Mouse (Mus musculus): ENCODE measurements at regions not wholly inside any gene's neighbourhood (a gene's known extent, or its start where the extent isn't known, plus 50 kb on each side); places are given as distances from the start of the nearest gene placed in this dataset.
"Not testable (repeated sequence)": the region's sequence is repeated elsewhere in the genome, so short reads cannot be mapped to it uniquely, and the experiment has no call there.

DNA sequence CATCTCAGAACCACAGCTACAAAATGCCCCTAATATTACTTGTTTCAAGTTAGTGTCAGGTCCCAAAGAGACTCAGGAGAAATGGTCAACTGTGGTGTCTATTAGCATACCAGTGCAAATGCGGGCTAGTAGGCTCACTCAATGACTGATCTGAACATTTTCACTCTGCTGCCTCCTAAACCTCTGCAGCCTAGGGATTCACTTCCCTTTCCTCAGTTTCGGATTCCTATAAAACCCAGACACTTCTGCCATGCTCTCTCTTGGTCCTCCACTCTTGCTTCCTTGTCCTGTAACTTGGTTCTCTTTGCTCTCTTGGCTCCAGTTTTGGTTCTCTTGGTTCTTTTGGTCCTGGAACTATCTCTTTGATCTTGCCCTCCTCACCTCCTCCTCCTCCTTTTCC is 206.3 kb upstream of the Spef2 start:
- no peak for DNase-seq (ENCODE audit: low spot score)

DNA sequence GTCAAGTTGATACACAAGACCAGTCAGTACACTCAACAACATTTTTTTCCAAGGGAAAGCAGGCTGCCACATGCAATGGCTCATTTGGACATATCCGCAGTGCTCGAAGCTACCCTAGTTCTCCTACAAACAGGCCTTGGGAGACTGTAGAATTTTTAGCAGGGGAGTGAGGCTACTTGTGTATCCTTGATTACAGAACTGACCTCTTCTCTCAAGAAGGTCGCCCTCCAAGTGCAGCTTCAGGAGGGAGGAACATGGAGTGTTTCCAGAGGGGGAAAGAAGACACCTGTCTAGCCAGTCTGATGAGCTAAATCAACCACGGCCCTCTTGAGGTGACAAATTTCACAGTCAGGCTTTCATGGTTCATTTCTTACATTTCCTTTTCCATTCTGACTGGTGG is 202.0 kb upstream of the Prlr start:
- no peak for DNase-seq (ENCODE audit: low spot score)

DNA sequence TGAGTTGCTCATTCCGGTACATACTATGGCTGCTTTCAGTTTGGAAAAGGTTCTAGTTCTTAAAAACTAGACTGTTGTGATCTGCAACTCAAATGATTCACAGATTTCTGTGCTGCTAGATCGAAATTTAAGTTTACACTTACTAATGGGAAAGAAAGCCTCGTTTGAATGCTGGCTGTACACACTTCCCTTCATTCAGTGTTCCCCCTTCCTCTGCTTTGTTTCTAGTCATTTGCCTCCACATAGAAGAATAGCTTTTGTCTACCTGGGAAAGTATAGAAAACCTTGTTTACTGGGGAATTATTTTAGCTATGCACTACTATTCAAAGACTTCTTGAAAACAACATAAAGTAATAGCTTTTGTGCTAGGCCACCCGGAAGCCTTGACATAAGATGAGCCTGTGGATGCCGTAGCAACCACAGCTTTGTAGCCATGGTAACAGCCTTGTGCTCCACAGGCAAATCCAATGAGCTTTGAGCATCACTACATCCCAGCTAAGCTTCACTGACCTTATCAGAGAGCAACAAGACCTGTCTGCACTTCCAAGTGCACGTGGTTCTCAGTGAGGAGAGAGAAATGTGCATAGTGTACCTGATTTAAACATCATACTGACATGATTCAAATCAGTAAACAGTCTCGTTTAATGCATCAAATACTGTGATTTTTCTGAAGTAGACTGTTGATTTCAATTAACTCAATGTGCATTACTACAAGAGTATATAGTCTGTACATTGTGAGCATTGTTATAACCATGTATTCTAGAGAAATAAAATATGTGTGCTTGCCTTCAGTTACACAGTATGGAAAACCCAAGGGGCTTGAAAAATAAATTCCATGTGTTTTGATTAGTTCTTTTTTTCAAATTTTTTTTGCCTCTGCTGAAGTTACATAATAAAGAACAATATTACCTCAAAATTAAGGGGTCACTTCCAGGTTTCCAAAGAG is 165.5 kb upstream of the Prlr start:
- DNase-seq (ENCODE audit: low spot score): peak; percentile 64

DNA sequence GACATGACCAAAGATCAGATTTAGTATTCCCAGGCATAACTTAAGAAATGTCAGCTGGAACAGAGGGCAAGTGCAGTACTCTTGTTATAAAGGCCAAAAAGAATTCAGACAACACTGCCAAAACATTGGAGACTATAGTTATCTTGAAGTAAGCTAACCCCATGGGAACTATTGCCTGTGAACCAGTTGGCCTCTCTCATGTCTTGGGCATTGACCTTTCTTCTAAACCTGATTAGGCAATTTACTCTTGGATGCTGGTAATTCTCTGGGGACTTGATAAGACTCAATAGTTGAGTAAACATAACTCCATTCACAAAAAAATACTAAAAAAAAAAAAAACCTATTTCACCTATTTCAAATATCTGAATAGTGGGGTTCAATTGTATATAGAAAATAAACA is 159.8 kb upstream of the Prlr start:
- no peak for DNase-seq (ENCODE audit: low spot score)

DNA sequence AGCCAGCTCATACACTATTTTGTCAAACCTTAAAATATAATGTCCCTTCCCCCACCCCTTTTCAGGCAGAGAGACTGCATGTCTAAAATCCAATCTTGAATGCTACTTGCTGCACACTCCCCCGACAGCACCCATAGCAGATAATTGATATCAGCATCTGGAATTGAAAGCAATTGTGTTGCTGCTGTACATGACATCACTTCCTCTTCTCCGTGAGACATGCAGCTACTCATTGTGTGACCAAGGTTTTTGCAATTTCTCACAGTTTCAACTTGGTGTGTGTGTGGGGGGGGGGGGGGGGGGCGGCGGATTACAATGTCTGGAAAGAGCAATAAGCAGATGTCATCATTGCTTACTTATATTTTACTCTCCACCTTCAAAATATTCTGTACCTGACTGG is 147.1 kb upstream of the Prlr start:
- no peak for DNase-seq (ENCODE audit: low spot score)

DNA sequence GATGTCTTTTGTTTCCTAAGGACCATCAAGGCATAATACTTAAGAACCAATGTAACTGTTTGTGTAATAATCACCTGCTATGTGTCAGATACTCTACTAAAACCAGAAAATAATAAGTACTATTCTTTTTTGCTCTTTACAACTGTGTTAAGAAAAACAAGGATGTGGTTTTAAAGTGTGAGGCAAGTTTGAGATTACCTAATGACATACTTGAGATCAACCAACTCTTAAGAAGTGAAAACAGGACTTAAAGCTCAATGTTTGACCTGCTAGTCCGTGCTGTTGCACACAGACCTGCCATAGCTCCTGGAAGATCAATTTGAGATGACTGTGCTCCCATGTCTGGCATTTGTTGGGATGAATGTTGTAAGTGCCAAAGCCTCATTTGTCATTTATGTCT is 141.5 kb upstream of the Prlr start:
- no peak for DNase-seq (ENCODE audit: low spot score)

DNA sequence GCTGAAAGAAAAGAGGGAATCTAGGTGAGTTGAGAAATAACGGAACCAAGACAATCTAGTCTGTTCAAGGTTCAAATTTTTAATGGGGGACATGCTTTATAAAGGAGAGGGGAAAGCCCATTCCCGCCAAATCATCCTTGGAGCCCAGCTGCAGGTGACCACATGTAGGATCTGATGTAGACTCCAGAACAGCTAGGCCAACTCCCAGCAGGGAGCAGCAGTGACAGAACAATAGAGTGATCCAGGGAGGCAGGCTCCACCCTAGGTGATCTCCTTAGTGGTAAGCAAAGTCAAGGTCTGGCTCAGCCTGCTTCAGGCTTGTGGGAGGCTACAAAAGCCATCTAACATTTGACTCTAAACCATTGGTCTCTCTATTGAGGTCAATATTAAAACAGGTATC is 140.5 kb upstream of the Prlr start:
- not testable (repeated sequence) for DNase-seq (ENCODE audit: low spot score)

DNA sequence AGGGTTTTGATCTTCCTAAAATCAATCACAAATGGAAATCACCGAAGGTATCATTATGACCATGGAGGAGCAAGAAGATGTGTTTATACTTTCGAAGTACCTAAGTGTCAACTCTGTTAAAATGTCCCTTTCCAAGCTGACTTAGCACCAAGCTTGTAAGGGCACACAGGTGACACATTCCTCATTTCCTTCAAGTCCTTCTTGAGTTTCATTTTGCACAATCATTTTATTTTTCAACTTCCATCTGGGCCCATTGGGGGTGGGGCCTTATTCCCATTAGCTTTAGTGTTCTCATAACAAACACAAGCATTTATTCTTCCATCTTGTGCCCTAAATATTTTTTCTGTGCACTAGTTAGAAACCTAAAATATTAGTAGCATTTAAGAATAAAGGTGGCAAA is 103.5 kb upstream of the Prlr start:
- no peak for DNase-seq (ENCODE audit: low spot score)

DNA sequence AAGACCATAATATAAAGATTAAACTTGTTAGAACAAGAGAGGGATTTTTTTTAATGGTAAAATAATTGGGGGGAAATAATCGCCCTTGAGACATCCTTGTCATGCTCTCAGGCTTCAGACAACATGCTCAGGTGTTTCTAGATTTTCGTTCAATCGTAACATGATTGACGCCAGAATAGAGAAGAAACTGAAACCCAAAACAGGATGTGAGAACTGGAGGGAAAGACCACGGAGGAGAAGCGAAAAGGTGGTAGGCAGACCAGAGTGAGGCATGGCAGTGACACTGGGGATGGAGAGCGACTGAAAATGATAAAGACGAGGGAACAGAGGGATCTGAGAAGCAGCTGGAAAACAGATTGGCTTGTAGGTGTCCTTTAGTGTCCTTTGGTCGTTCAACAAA is 102.1 kb upstream of the Prlr start:
- DNase-seq (ENCODE audit: low spot score): no peak

DNA sequence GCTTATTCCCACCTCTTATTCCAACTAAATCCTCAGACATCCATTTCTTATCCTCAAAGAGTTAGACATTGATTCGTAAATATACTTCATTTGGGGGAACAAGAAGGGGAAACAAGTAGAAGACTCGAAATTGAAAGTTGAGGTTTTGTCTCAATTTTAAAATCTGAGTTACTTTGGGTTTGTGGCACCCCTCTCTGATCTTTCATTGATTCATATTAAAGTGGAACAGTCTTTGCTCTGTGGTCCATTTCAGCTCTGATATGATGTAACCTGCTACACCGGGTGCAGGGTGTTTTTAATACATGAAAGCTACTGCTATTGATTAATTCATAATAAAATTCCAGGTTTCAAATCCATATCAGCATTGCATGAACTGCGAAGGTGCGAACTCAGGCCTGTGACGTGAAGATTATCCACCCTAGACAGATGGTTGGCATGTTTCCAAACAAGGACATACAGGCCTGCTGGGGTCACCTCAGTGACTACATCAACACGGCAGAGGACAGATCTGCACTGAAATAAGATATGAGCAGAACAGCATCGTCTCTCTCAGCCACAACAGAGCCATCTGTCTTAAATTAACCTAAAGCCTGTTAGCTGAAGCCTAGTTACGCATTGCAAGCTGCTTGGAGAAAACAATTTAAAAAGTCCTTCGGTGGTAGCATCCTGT is 101.5 kb upstream of the Prlr start:
- peak; percentile 37 for DNase-seq (ENCODE audit: low spot score)

DNA sequence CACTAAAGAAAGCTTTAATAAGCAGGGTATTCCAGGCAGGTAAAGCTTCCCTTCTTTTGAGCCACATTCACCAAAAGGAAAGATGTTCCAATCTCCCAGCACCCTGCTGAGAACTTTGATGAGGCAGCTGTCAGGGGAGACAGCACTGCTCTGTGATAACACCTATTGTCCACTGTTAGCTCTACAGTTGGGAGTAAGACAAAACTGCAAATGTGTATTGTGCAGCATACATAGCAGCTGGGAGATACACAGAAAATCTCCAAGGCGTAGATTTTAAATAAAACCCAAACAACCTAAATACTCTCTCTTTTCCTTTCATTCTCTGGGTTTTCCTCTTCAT is 101.0 kb upstream of the Prlr start:
- DNase-seq (ENCODE audit: low spot score): no peak

DNA sequence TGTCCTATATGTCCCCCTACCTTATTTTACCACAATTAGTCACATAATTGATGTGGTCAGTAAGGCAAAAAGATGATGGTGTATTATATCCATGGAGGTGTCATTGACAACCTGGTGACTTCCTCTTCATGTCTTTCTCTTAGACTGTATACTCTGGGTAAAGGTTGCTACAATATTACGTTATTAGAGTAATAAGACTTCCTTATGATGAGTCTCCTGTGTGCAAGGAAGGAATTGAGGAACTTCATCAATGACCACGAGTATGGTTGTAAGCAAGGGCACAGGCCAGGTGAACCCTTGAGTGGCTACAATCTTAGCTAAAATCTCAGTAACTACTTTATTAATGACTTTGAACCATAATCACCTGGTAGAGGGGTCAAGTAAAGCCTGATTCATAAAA is 98.6 kb upstream of the Prlr start:
- DNase-seq (ENCODE audit: low spot score): no peak

DNA sequence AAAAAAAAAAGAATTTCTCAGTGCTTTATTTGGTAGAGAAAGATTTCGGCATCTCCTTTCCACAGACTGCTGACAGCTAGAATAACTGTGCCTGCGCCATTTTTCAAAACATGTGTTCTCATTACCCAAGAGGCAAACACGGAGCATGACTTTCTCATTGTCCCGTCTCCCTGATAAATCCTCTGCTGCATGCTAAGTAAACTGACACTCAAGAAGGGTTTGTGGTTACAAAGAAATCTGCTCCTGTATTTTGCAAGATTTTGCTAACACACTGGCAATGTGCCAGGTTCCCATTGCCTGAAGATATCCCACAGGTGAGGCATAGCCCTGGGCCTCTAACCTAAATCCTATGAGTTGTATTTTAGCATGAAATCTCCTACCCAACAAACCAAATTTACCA is 97.5 kb upstream of the Prlr start:
- DNase-seq (ENCODE audit: low spot score): no peak

DNA sequence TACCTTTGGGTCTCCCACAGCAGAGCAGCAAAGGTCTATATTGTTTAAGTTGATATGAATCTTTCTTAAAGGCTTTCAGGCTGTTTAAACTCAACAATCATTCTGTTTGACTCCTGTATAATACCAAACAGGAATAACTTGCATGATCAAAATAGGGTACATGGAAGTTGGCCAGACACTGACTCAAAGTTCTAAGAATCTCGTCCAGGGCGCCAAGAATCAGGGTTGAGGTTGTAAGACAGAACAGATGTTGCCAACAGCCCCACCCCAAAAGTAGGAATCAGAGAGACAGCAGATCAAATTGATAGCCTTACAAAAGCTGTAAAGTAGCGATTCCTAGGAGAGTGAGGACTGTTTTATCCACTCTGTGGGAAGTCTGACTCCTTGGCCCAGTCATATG is 88.3 kb upstream of the Prlr start:
- DNase-seq (ENCODE audit: low spot score): no peak

DNA sequence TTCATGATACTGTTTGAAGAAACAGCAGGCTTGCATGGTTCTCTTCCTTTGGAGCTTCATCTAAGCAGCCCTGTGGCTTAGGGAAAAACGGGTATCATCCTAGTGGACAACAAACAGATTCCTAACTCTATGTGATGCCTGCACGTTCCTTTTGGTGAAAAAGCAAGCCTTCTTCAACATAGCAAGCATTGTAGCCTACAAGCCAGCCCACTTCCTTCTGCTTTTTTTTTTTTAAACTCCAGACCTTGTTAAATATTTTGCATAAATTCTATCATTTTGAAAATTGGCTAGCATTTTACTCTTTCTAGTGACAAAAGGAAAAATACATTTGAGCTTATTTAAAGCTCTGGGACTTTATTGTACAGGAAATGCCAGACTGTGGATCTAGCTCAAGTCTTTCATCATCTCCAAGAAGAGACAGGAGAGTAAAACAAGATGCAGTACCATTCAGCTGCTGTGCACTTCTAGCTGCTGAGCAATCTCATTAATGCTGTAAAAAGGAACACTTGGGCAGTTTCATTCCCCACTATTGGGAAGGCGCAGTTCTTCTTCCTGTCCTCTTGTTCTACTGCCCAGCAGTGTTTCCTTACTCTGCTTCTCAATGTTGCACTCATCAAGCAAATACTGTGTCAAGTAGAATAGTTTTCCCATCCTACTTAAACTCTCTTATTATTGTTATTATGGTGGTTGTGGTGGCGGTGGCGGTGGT is 86.5 kb upstream of the Prlr start:
- no peak for DNase-seq (ENCODE audit: low spot score)

DNA sequence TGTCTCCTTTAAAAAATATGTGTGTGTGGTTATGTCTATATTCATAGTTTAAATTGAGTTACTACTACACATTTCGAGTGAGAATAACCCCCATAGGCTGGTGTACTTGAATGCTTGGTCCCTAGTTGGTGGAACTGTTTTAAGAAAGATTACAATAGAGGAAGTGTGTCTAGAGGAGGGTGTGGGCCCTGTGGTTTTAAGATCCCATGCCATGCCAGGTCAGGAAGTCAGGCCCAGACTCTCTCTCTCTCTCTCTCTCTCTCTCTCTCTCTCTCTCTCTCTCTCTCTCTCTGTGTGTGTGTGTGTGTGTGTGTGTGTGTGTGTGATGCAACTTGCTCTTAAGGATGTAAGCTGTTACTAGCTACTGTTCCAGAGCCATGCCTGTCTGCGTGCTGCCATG is 73.7 kb upstream of the Prlr start:
- DNase-seq (ENCODE audit: low spot score): no peak

DNA sequence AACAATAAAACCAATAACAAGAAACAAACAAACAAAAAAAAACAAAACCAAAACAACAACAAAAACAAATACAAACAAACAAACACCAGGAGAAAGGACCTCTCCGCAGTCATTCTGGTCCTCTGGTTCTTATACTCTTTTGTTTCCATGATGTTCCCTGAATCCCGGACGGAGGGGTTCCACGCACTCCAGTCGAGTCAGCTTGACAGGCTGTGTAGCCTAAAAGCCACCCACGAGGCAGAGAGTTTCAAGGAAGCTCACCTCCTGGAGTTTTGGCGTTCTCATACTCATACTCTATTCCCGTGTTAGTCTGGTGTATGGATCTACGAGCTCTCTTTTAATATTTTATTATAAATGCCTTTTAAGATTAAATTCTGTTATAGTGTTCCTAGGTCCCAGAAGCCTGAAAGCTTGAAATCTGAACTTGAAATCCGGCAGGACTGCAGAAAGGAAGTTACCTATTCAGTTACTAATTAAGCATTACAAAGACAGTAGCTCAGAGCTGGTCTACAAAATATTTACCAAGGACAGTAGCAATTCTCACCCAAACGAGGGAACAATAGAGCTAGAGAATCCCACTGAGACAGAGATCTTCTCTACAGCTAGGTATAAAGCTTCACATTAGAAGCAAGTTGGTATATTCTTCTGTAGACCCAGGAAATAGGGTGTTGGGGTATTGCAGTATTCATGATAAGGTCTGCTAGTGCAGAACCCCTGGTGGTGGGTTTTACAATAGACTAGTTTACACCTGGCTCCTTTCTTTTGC is 71.6 kb upstream of the Prlr start:
- DNase-seq (ENCODE audit: low spot score): not testable (repeated sequence)

DNA sequence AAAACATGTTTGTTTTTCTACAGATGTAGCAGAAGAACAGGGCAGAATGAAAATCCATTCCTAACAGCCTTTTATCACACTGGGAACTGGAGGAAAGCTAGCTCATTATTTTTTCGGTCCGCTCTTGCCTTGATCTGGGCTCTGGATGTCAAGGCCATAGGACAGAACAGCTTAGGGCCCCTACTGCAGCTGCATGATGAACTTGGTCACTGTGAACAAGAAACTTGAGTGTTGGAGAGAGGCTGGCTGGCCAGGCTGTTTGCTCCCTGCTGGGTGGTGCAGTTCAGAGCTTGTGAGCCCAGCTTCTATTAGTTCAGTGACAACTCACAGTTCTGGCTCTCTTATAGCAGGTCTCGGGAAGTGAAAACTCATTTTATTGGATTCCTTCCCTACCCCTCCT is 70.2 kb upstream of the Prlr start:
- DNase-seq (ENCODE audit: low spot score): no peak

Data from embryo, embryonic 10 days (tissue).